Mouse (Mus musculus): ENCODE measurements around the gene Qk.

The Qk gene

DNA sequence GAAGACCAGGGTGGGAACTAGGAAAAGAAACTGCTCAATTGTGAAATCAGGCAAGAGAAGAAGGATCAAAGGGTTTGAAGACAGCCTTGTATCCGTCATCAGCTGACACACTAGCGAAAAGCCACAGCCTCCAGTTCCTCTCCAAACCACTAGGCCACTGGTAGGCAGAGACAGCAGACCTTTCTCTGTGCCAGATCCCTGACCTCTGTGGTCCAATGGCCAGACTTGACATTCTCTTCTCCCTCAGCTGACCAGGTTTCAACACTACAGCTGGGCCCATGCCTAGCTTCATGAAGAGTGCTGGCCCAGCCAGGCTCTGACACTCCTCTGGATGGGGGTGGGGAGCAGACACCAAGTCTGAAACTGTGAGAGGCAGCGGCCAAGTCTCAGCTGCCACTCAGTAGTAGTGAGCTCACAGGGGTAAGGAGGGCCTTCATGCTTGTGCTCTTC lies 7.0 kb upstream of the Qk start:
- DNase-seq (ENCODE audit: low spot score) = no peak

DNA sequence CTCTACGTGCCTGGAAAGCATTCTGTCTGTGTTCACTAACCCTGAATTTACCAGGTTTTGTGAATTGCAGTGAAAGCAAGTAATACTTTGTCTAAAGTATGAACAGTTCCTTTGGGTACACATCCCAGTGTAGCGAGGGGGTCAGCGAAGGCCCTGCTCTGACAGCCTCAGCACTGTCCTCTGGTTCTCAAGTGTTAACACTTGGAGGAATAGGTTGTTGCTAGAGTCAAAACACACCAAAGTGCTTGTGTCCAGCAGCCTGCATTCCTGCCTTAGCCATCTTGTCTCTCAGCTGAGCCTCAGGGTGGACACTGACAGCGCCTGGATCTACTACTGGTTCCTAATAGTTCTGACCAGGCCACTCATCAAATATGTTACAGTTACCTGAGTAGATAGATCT lies 6.3 kb upstream of the Qk start:
- no peak for DNase-seq (ENCODE audit: low spot score)

DNA sequence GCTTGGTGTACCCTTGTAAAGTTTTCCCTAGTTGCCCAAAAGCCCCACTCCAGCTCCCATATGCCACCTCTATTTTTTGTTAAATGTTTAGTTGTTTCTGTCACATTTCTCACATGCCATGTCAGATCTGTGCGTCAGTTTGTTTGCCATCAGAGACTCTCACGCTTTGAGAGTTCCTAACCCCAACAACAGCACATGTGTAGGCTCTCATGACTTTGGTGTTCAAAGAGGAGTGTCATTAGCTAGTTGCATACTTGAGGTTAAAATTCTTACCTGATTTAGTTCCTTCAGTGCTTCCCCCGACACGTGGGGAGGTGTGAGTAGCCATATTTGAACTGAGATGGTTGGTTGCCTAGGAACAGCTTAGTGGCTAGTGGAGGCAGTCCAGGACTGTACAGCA lies 2.1 kb upstream of the Qk start:
- no peak for DNase-seq (ENCODE audit: low spot score)

DNA sequence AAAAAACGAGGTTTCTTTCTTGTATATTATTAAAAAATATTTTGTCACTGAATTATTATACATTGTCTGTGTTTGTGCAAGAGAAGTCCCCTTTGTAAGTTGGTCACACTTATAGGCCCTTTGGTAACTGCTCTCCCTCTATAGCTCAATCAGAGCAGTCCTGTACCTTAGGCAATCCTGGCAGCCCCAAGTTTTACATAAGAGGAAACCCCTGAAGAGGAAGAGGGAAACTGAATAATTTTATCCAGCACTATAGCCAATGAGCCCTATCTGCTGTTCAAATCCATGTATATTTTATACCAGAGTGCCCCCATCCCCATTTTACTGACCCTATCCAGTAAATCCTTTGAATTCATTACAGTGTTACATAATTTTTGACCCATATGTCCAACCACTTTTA lies 1.4 kb upstream of the Qk start:
- no peak for DNase-seq (ENCODE audit: low spot score)

DNA sequence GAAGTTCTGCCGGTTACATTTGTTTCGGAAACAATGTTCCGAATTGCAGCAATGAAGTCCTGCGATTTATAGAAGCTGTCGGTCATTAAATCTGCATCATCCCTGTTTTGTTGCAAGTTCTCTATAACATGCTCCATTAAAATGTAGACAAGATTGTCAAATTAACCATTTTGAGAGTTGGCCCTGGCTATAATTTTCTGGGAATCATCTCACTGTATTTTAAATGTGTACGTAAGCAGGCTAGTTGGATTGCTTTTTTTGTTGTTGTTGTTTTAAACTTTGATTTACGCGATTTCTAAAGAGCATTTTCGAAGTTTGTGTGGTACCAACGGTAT lies 769 bp upstream of the Qk start:
- no peak for DNase-seq (ENCODE audit: low spot score)

DNA sequence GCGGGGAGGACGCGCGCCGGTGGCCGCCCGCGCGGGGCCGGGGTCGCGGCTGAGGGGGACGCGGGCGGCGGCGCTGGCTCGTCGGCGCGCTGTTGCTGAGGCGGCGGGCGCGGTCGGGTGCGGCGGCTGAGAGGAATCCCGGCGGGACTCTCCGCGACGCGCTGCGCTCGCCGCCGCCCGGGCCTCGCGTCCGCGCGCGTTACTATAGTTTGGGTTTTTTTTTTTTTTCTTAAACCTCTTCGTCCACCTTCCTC lies 296 bp downstream of the Qk start:
- no peak for DNase-seq (ENCODE audit: low spot score)

DNA sequence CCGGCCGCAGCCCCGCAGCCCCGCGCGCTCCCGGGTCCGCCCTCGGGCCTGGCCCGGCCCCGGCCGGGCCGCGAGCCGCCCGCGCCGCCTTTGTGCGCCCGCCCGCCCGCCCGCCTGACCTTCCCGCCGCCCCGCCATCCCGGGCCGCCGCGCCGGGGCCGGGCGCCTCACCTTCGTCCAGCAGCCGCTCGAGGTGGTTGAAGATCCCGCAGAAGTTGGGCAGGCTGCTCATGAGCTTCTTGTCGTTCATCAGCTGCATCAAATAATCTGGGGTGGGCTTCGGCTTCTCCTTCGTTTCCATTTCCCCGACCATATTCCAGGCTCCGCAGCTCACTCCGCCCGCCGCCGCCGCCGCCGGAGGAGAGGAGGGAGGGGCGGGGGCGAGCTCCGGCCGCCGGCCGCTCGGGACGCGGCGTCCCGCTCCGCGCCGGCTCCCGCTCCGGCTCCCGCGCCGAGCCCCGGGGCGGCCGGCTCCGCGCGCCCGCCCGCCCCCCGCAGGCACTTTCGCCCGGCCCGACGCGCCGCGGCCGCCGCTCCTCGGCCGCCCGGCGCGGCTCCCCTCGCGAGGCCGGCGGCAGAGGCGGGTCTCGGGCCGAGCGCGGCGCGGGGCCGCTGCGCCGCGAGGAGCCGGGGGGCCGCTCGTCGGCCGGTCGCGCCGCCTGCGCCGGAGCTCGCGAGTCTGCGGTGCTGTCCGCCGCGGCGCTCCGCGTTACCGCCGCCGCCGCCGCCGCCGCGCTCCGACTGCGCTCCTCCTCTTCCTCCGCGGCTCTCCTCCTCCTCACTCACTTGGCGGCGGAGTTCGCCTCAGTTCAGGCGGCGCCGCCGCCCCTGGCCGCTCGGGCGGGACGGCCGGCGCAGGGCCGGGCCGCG lies 858 bp downstream of the Qk start:
- peak; percentile 72 for DNase-seq (ENCODE audit: low spot score)

DNA sequence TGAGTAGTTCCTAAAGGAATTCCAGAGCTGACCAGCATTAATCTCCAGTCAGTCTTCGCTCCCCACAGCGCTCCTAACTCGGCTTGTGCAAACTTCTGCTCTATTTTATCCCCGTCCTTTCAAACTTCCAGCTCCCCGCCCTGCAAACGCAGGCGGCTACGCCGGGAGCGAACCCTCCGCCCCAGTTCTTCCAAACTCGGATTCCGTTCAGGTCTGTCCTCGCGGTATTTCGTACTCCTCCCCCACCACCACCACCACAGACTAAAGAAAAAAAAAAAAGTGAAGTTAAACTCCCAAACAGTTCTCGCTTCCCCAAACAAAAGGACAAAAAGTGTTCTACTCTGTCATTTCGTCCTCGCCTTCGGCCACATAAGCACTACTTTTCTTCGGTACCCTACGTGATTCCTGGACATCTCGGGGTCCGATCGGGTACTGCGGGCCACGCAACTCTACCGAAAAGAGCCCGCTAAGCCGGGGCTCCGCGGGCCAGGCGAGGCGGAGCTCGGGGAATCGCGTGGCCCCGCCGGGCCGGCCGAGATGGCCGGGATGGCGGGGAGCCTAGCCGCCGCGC lies 1.6 kb downstream of the Qk start:
- peak; percentile 73 for DNase-seq (ENCODE audit: low spot score)

DNA sequence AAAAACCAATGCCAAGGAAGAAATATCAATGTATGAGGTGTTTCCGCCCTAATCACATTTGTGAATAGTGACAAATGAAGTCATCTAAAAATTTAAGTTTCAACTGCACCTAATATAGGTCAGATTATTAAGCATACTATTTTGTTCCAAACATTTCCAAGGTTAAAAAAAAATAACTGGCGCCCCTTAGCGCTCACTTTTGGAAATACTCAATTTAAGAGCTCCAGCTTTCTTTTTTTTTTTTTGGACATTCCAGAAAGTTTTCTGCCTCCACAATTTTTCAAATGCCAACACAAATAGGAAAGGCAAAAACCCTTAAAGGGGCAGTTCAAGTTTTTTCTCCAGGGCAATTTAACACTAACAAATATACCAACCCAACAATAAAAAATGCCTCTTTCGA lies 2.5 kb downstream of the Qk start:
- DNase-seq (ENCODE audit: low spot score) = peak; percentile 86

DNA sequence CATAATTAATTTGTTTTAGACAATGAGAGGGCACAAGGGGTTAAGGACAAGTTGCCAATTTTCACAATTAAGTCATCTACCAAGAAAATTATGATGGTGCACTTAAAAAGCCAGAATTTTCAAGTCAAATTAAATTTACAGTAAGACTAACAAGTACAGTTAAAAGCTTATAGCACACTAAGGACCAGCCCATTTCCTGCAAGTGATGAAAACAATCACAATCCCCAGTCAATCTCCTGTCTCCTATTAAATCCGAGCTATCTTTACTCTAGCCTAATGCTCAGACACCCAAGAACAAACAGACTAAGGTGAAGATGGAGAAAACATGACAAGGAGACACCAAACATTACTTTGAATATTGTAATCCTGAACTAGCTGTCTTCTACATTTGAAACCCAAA lies 3.2 kb downstream of the Qk start:
- DNase-seq (ENCODE audit: low spot score) = no peak

DNA sequence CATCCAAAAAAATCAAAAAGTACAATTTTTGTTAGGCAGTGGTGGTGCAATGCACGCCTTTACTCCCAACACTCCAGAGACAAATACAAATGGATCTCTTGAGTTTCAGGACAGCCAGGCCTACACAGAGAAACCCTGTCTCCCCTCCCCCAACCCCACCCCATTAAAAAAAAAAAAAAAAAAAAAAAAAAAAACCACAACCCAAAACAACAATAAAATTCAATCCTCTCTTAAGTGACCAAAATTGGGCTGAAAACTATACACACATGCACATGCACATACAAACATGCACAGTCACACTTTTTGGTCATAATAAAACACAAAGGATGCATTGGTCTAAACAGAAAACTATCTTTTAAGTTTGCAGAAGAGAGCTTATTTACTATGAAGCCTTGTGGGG lies 9.6 kb downstream of the Qk start:
- no peak for DNase-seq (ENCODE audit: low spot score)

DNA sequence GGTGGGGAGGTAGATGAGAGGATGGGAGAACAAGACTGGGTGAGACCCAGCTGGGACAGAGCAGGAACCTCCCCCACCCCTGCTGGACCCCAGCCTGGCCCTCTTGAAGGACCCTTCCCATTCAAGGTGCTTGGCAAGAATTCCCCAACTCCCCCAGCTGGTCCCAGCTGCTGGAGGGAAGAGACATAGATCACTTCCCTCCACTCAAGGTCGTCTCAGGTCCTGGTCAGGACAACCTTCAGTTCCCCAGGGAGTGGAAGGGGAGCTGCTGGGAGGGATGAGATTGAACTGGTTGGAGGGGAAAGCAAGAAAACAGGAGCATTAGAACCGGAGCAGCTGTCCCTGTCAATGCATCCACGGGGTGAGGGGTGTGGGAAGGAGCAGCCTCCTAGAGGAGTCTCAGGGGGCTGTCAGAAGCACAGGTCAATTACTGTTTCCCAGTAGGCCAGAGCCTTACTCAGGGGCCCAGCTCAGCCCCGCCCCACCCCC lies 10.5 kb downstream of the Qk start:
- peak; percentile 37 for DNase-seq (ENCODE audit: low spot score)

DNA sequence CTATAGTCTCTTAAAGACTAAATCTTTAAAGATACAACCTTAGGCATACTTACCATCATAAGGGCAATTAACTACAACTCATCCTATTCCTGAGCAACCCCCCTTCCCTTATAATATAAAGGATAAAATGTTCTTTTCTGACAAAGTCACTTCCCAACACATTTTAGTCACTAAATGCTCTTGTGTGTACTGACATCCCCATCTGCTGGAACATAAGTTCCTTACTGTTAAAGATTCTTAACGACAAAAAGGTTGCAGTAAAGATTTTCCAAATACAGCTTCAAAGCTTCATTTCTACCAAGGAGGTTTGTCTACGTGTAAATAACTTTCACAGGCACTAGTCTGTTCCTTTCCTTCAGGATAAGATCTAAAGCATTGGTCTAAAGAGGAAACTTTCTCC lies 13.2 kb downstream of the Qk start:
- DNase-seq (ENCODE audit: low spot score) = no peak

DNA sequence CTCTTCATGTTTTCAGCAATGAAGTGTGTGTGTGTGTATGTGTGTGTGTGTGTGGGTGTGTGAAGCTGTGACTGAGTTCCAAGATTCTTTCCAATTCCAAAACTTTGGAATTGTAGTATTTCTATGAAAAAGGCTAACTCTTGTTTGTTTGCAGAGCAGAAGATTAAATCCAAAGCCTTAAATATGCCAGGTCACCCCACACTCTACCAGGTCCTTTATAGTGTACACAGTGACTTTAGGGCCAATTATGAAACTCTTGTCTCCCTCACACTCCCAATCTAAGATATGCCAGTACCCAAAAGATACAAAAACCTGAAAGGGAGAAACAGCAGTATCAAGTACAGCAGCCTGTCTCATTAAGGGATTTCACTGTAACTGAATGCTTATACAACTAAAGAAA lies 15.7 kb downstream of the Qk start:
- no peak for DNase-seq (ENCODE audit: low spot score)

DNA sequence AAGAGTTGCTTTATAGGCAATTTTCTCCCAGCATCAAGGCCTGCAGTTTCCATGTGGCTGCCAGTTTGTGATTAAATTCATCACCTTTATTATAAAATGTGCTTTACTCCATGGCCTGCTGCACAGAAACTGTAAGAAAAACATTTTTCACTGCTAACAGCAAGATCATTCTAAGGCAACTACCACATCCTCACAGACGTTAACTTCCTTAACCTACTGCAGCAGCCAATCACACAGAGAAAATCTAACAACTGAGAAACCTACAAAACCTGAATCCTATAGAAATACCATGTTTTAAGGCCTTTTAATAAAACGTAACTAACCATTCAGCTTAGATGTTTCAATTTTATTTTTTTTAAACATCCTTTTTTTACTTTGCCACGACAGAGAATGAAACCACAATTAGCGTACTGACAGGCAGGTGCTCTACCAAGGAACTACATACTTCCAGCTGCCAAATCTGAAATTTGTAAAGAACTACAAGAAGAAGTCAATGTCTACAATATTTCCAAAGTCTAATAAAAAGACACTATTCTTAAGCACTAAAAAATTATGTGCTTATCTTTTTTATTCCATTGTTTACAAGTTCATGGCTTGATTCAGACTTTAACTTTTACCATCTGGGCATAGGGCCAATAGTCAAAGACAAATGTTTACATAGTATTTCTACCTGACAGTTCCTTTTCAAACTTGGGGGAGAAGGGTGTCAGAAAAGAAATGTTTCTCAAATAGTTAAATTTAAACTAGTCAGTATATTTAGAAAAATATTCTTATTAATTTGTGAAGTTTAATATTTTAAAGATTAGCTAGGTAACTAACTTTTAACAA lies 18.5 kb downstream of the Qk start:
- no peak for DNase-seq (ENCODE audit: low spot score)

DNA sequence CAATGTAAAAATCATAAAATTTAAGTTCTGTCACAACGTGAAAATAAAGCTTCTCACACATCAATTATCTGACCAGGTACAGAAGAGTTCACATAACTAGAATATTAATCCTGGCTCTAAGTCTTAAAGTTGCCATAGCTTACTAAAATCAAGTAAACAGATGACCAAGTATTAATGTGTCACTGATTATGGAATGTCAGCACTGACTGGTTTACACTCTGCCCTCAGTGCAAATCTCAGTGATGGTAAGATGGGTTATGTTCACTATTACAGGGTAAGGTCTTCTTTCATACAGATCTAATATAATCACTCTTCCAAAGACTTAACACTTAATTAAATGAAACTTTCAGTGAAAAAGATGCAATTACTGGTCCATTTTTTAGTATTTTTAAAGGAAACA lies 20.3 kb downstream of the Qk start:
- DNase-seq (ENCODE audit: low spot score) = no peak

DNA sequence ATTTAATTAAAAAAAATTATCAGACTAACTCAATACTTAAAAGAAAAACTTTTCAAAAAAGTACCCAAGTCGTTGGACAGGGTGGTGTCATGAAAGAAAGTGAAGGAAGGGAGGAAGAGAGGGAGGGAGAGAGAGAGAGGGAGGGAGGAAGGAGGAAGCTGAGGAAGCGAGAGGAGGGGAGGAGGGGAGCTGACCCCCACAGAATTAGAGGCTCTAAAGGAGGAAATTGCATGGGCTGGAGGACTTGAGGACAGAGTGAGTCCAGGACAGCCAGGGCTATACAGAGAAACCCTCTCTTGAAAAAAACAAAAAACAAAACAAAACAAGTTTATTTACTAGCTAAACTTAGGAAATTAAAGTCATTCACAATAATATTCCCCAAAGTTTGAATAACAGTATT lies 27.1 kb downstream of the Qk start:
- DNase-seq (ENCODE audit: low spot score) = no peak

DNA sequence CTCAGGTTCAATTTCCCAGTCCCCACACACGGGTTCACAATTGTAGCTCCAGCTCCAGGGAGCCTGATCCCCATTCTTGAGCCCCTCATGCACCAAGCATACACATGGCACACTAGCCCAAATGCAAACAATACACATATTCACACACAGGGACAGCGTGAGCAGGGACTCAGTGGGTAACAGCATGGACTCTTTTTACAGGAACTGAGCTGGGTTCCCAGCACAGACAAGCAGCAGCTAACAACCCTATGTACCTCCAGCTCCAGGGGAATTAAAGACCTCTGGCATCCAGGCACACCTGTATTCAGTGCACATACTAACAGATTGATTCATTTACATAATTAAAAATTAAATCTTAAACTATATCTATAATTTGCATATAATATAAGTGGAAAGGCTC lies 34.9 kb downstream of the Qk start:
- DNase-seq (ENCODE audit: low spot score) = no peak

DNA sequence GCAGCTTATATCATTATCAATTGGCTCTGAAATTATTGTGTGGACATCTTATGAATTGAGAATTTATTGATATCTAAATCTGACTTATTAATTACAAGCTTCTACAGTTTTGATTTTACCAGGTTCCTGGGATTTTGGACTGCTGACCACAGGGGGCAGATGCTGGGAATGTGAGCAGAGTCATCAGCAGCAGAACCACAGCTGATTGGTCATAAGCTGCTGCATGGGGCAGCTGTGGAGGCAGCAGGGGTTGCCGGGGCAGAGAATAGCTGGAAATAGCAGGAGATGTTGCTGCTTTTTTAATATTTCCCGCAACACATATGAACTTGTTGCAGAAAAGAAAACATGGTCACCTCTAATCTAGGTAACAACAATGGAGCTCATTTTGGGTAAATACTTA lies 40.1 kb downstream of the Qk start:
- no peak for DNase-seq (ENCODE audit: low spot score)

DNA sequence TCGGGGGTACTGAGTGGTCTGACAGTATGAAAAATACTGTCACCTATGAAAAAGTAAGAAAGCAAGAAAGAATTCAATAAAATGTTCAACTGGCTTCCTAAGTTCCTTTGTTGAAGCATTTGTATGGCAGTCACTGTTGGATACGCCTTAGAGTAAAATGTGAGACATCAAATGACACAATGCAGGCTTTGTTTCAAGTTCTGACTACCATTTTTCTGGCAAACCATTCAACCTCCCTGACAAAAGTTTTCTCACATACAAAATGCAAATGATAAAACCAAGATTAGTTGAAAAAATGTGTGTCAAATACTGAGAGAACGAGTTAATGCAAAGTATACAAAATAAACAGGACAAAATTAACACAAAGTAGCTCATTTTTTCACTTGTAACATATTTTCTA lies 50.1 kb downstream of the Qk start:
- DNase-seq (ENCODE audit: low spot score) = no peak

DNA sequence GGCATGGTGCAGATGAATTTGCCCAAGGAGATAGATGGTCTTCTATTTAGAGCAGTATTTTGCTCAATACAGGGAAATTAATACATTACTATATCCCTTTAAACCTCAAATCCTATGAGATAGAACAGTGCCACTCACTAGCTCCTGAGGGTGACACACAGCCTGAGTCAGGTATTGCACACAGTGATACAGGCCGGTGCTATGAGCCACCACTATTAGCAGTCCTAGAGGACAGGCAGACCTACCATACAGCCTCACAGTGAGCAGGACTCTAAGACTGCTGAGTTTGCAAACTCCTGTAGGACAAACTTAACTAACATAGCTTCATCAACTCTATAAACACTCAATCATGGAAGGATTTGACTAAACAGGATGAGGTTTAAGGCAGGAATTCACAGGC lies 51.2 kb downstream of the Qk start:
- DNase-seq (ENCODE audit: low spot score) = no peak

DNA sequence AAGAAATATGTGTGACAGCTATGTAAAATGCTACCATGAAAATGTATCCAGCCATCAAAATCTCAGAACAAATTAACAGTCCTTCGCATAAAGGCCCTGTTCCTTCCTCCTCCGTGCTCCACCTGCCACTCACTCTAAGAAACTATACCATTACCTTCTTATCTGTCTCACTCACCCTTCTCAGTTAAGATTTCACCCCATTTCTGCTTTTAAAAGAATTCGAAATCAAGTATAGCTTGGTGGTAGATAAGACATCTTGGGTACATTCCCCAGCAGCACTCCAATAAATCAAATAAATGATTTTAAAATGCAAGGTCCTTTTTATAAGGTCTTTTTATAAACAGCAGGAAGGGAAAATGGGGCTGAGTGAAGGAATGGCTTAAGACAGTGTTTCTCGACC lies 53.4 kb downstream of the Qk start:
- DNase-seq (ENCODE audit: low spot score) = no peak

DNA sequence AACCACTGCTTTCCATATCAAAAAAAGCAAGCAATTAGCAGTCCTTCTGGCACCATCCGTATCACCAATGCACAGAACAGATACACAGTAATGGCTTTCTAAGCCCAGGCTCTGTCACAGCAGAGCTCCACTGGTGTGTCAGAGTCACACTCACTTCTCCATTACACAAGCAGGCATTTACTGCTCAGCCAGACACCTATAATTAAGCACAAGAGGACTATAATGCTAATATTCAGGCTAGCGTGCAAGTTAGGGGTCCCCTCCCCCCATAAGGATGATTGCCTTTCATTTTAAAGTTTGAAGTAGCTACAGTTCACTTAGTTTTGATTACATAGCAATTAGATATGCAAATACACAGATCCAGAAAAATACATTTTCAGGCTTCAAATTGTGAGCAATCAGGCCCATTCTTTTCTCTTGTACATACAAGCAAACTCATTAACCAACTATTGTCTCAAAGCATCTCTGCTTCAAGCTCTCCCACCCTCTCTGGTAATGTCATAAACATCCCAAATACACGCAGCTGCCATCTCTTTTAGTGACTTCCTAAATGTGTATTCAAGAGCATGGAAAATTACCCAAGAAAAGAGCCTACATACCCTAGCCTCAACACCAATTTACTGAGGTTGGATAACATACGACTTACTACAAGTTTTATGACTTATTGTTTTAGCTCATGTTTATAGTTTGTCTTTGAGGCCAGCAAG lies 68.2 kb downstream of the Qk start:
- no peak for DNase-seq (ENCODE audit: low spot score)

Data from retina, embryonic 14.5 days (tissue).